Mouse (Mus musculus) testis, postnatal 10 days (tissue): ENCODE results near the gene Vstm5.
"Not testable (repeated sequence)": the region's sequence is repeated elsewhere in the genome, so short reads cannot be mapped to it uniquely, and the experiment has no call there.

ENCODE experiments used
- DNase-seq: peaks from one replicate; pipeline ENCODE4 v3.0.0; 2021; ENCODE audit warnings: low spot score

Gene Vstm5

DNA sequence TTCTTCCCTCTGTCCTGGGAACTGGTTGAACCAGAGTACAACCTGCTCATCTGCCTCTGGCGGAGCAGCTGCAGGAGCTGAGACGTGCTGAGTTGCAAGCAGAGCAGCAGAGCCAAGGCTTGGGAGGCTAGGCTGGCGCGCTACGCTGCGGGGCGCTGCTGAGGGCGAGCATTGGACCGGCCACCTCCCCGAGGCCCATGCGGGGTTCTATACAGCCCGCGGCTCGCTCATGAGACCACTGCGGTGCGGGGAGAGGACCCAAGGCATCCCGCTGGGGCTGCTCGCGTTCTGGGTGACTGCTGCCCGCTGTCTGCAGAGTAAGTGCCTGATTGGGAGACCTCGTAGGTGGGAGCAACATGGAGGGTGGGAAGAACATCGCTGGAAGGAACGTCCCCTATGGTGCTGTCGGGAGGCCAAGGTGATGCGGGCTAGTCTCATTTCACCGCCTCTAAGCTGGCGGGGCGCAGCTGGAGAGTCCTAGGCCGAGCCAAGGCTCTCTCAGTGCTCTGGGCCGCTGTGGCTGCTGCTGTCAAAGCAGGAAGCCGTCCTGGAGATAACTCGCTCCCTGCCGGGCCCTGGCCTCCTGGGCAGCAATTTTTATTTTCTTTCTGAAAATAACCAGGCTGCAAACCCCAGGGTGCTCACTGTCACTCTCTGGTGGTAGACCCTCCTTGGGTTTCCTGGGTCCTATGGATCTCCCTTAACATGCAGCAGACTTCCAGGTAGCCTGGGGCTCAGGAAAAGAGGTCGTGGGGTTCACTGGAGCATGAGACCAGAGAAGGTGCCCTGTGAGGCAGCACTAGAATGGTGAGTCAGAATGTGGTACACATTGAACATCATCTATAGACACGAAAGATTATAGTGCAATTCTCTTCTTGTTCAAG, at the start of gene Vstm5:
Vstm5 (plus strand) TSS at position 4 of the 884 bp plus-strand sequence.
- peak; percentile 62 for DNase-seq

DNA sequence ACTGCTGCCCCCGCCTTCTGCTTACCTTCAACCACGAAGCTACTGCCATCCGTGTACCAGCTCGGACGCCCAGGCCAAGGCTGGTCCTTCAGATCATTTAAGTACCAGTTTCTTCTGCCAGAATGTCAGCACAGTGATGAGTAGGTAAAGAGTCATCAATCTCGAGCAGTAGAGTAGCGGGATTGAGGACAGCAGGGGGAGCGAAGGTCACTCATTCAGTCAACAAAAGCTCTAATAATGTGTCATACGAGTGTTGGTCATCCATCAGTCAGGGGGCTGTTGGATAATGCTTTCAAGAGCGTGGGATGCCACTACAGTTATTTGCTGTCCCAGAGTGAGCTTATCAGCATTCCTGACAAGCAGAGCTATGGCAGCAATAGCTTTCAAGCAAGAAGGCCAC, 44.0 kb upstream of the Vstm5 start:
- DNase-seq, result not testable (repeated sequence)

DNA sequence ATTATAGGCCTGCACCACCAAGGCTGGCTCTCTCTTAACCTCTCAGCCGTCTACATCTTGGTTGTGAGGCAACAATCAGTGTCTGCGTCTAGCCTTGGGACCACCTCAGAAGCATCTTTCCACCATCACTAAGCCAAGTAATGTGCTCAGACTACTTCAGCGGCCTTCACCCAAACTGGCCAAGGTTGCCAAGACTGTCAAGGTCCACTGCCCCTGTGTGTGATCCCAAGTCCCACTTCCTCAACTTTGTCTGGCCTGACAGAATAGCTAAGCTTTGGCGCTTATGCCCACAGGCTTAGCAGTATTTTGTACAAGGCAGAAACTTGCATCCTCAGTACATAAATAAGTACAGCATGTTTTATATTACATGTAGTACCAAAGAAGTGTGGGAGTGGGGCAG, 32.2 kb upstream of the Vstm5 start:
- DNase-seq, result no peak

GRCm38 (mm10) chr9:15209320-15209719, 29.5 kb upstream of the Vstm5 start:
- no peak for DNase-seq

DNA sequence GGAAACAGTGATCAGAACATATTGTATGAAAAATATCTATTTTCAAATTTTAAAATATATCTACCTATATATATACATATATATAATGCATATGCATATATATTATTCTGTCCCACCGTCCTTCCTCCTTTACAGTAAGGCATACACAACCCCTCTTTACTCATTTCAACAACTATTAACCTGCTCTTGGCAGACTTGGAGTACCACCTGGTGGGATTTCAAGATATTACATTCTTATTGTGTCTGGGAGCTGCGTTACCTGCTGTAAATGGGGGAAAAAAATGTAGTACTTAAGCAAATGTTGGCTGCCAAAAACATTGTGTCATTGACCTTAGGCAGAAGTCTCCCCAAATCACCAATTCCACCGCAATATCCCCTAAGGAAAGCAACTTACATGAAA, 27.0 kb upstream of the Vstm5 start:
- DNase-seq, result no peak

DNA sequence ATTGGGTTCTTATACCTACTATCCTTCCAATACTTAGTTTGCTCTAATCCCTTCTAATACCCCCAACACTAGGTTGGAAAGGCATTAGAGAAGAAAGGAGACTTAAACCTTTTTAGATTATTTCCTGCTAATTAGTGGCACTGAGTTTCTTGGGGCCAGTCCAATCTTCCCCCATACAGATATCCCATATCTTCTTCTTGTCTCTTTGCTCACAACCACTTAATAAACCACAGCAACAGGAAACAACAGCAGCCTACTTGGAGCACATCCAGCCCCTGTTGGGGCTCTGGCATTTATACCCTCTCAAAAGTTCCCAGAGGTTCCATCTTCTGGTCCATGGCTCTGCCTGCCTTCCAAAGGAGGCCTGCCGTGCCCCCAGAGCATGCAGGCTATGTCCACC, 25.1 kb upstream of the Vstm5 start:
- no peak for DNase-seq

- peak; percentile 2 for DNase-seq
Observed at GRCm38 (mm10) chr9:15224912-15225311, 13.9 kb upstream of the Vstm5 start.

DNA sequence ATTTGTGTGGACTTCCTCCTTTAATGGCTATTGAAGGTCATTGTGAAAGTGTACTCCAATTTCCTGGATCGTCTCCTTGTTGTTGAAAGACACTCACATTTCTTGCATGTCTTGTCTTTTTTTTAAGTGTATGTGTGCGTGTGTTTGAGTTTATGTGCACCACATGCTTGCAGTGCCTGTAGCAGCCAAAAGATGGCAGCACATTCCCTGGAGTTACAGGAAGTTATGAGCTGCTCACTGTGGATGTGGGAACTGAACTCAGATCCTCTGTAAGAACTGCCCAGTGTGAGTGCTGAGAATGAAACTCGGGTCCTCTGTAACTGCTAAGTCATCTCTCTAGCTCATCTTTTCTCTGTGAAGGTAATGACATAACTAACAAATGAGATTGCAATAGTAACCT, 6.4 kb upstream of the Vstm5 start:
- peak; percentile 31 for DNase-seq

GRCm38 (mm10) chr9:15233604-15234003, 5.2 kb upstream of the Vstm5 start:
- DNase-seq, result peak; percentile 9

GRCm38 (mm10) chr9:15235986-15236385, 2.9 kb upstream of the Vstm5 start:
- DNase-seq, result peak; percentile 25

DNA sequence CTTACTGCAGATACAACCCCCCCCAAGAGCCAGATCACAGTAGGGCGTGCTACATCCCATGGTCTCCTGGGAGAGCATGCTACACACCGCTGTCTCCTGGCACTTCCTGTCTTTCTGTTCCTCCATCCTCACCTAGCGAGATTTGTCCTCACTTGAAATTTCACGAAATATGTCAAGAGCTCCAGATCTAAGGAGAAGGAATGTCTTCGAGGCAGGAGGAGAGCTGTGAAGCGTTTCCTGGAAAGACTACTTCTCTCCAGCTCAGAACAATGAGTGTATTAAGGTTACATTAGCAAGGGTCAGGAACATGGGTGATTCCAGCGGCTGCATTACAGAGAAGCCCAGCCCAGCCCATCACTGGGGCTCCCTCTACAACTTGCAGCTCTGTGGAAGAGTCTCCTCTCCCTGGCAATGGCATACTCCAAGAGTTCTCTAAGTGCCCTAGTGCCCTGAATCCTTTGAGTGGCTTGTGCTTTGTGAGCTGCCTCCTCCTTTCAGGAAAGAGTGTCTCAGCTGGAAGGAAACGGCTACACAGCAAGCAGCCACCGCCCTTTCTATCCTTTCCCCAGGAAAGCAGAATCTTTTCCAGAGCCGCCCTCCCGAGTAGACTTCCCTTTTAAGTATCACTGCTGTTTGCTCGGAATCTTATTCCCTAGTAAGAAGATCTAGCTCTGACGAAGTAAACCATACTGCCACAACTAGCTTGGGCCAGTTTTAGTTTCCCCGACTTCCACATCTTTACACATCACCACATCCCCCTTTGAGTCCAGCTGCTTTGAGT, 1.1 kb upstream of the Vstm5 start:
- DNase-seq, result peak; percentile 33

GRCm38 (mm10) chr9:15238297-15238990, 401 bp upstream of the Vstm5 start:
- peak; percentile 37 for DNase-seq

GRCm38 (mm10) chr9:15240006-15240405, 1.2 kb downstream of the Vstm5 start:
- DNase-seq, result peak; percentile 19

DNA sequence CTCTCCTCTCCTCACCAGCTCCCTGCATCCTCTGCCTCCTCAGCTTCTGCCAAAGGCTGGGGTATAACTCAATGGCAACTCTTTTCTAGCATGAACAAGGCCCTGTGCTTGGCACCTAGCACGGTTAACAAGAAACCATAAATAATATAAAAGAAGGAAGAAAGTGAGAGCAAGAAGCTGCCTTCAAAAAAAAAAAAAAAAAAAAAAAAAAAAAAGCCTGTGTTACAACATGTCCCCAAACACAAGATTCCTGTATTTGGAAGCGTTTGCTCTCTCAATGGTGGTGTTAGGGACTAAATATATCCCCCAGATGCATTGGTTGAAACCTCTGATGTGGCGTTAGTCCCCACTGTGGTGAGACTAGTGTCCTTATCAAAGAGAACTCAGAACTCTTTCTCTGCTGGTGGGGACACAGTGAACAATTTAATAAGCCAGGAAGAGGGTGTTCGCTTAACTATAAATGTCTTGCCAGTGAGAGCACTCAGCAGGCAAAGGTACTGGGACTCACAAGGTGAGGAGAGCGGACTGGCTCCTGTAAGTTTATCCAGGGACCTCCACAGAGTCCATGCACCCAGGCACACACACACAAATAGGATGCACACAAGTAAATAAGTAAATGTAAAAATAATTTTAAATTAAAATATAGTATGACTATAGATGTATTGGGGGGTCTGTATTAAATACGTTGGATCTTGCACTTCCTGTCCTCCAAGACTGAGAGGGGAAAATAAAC, 2.2 kb downstream of the Vstm5 start:
- DNase-seq, result peak; percentile 19

GRCm38 (mm10) chr9:15241596-15241939, 2.7 kb downstream of the Vstm5 start:
- peak; percentile 85 for DNase-seq

GRCm38 (mm10) chr9:15242130-15242529, 3.3 kb downstream of the Vstm5 start:
- peak; percentile 12 for DNase-seq

DNA sequence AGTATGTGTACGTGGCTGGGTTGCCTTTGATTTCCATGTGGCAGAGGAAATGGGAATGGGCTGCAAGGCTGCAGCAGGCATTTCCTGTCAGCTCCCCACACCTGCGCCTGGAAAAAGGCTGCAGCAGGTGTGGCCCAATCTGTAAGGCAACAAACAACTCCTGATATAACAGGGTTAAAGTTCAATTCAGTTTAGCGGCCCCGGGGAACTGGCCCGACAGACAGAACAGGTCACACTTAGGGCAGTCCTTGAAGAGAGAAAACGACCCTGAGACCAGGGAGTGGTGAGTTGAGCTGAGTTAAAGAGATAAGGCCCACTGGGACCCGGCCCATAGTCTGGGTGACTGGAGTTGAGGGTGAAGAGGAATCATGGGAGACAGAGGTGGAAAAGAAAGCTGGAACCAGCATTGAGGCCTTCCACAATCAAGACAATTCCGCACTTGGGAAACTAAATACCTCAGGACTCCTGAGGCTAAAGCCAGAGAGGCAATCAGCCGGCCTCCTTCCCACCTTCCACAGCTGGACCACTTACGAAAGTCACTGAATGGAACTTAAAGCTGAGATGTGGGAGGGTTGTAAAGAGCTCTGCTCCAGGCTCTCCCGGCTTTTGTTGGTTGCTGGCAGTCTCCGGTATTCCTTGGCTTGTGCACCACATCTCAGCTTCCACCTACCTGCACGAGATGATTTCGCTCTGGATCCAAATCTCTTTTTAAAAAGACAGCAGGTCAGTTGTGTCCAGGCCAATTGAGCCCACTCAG, 6.7 kb downstream of the Vstm5 start:
- no peak for DNase-seq

DNA sequence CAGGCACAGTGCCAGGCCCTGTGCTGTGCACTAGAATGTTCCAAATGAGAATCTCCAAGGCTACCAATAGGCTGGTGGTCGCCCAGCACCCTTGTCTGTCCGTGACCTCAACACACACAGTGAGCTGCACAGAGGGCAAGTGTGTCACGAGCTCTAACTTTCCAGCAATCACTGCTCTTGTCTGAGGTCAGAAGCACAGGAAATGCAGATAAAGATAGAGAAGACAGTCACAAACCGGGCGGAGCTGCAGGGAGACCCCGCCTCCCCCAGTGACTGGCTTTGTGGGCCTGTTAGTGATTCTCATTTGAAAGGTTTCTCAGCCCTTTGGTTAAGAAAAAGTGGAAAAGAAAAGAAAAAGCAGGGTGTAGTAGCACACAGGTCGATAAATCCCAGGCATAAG, 11.5 kb downstream of the Vstm5 start:
- no peak for DNase-seq

GRCm38 (mm10) chr9:15252196-15252595, 13.4 kb downstream of the Vstm5 start:
- DNase-seq, result no peak

- DNase-seq, result no peak
Observed at GRCm38 (mm10) chr9:15254501-15254900, 15.7 kb downstream of the Vstm5 start.

GRCm38 (mm10) chr9:15256214-15256613, 17.4 kb downstream of the Vstm5 start:
- no peak for DNase-seq
